Mouse (Mus musculus) B cell, adult 67 days (primary cell): ENCODE data around the gene Ddx19a. TPM values are rescaled to one million over a fixed set of nuclear protein-coding genes. Genes with fewer than 3 reads are reported as not detected.

Experiments used
- total RNA-seq, 2 experiments: library from RNA; stranded (reverse); gene quantifications; 4 replicates each; pipeline ENCODE4 v1.2.4; 2023

Ddx19a gene
- total RNA-seq: 10 to 100 TPM; 69.4 to 71.6 TPM

DNA sequence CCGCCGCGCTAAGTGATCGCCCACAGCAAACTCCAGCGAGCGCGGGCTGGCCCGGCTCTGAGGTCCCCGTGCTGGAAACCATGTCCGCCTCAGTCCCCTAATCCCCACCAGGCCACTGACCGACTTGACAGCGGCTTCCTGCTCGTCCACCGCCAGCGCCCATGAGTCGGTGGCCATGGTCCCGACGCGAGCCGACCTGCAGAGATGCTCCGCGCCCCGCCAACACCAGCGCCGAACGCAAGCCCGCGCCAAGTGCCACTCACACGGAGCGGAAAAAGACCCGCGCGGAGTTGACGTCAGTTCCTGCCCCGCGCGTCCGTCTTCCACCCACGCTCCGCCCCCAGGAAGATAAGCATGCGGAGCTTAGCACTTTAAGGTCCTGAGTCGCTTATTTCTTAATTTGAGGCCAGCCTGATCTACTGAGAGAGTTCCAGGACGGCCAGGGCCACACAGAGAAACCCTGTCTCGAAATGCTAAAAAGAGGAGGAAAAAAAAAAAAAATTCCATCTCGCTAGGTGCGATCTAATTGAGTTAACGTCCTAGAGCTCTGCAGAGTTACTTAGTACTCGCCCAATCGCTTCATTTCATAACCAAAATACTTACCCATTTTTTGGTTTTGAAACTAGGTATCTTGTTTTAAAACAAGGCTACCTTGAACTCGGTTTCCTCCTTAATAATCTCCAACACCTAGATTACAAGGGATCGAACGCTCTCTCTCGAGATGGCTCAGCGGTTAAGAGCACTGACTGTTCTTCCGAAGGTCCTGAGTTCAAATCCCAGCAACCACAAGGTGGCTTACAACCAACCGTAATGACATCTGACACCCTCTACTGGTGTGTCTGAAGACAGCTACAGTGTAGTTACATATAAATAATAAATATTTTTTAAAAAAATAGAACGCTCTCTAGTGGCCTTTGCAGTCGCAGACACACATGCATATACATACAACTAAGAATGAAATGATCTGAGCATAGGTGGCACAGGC is at the start of gene Ddx19a:
Gene Ddx19a, minus strand, starts transcription at position 254 of the 985 bp plus-strand sequence.

DNA sequence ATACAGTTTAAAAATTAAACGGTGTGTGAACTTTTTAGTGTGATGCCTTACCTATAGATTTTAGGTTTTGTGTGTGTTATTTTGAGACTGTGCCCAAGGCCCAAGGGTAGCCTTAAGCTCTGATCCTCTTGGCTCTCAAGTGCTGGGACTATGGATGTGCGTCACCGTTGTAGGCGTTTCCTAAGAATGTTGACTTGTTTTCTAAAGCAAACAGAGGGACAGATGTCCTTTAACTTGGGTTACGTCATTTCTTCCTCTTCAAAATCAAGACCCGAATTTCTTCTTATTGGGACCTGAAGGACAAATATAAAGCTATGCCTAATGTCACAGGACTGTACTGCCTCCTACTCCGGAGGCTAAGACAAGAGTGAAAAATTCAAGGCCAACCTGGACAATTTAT is 35.3 kb upstream of the Ddx19a start, which contains the start of gene Aars:
Gene Aars, plus strand, starts transcription at position 229 of the 400 bp plus-strand sequence.

GRCm38 (mm10) chr8:111031572-111031971 is 34.0 kb upstream of the Ddx19a start, which contains the start of gene Ddx19b:
TSS of gene Ddx19b (minus strand) at chr8:111031751.

Other genes with a start within 250 kb of the Ddx19a start
- gene Il34, start 191.9 kb downstream of the Ddx19a start, total RNA-seq: not detected
- 10 to 100 TPM; 64.7 to 78.0 TPM for gene Cog4, start 151.2 kb downstream of the Ddx19a start, total RNA-seq
- 100 to 1,000 TPM; 173 to 186 TPM for gene Sf3b3, start 151.0 kb downstream of the Ddx19a start, total RNA-seq
- gene Fuk, start 95.3 kb downstream of the Ddx19a start, total RNA-seq: 10 to 100 TPM; 15.6 to 22.1 TPM
- gene St3gal2, start 77.9 kb downstream of the Ddx19a start, total RNA-seq: 10 to 100 TPM; 27.4 to 30.4 TPM
- gene Ddx19b, start 34.0 kb upstream of the Ddx19a start, total RNA-seq: 10 to 100 TPM; 18.1 to 20.5 TPM
- 10 to 100 TPM; 43.0 to 45.0 TPM for gene Aars, start 35.3 kb upstream of the Ddx19a start, total RNA-seq
- 10 to 100 TPM in 1 of 2 experiments, 1 to 10 TPM in 1; 8.7 to 11.4 TPM for gene Exosc6, start 58.5 kb upstream of the Ddx19a start, total RNA-seq
- not detected for gene Clec18a, start 94.6 kb upstream of the Ddx19a start, total RNA-seq
- gene Pdpr, start 96.8 kb upstream of the Ddx19a start, total RNA-seq: 10 to 100 TPM; 26.8 to 27.1 TPM